Mouse (Mus musculus) mature B cell (primary cell): ENCODE results near the gene Erg.

ENCODE experiments used
- in situ Hi-C: fragments of 300-500 bp; cut with MboI; formaldehyde crosslinking; loops from 2 replicates; pipeline ENCODE4 v1.14.3; 2019

Erg gene

DNA sequence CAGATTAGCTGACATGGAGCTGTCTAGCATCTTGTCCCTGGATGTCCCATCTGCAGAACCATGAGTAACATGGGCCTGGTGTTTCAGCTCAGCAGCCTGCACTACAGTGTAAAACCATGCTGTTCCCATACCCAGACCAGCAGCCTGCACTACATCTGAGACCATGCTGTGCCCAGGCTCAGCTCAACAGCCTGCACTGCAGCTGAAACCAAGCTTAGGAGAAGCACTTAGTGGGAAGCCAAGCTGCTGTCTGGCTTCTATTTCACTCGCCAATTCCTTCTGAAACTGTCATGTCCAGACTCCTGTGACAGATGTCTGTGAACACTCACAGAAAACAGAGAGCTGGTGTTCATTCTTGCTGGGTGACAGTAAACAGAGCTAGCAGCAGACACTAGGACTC lies 195.6 kb downstream of the Erg start:
- in situ Hi-C loops = no loop called here

DNA sequence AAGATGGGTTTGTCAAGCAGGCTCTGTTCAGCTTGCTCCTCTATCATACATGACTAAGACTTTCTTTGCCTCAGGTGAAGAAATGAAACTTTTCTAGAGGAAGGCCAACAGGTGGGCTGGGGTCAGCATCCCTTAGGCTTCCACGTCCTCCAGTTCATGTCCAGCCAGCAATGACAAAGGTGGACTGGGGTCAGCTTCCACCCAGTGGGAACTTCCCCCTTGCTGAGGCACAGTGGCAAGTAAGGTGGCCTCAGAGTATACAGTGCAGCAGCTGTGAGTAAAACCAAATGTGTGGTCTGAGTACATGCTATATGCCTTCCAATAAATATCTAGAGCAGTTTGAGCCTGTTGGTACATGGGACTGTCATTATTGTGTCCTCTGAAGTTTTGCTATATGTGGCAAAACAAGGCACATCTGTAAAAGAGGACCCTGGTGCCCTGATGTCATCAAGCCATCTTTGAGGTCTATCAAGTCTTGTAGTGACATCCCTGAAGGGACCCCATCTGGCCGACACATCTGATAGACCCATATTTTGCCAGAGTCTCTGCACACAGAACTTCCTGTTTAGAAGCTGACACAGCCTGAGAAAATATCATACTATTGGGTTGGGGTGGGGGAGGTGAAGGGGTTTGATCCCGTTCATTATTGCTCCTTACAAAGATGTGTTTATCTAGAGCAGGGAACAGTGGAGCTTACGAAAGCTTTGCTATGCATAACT lies 197.4 kb downstream of the Erg start:
- in situ Hi-C loops = no loop called here

DNA sequence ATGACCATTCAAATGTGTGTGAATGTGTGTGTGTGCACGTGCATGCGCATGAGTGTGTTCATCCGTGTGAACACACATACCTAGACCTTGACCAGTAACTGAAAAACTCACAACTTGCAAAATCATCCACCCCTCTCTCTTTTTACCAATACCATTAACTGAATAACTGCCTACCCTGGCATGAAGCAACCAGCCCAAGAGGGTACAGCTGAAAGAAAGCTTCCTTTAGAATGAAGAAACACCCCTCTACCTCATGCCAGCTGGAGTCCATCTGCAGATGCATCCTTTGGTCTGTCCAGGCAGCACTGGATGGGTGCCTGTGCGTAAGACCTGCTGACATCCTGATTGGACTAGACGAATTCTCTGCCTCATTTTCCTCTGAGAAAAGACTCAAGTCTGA lies 198.1 kb downstream of the Erg start:
- in situ Hi-C loops = no loop called here

DNA sequence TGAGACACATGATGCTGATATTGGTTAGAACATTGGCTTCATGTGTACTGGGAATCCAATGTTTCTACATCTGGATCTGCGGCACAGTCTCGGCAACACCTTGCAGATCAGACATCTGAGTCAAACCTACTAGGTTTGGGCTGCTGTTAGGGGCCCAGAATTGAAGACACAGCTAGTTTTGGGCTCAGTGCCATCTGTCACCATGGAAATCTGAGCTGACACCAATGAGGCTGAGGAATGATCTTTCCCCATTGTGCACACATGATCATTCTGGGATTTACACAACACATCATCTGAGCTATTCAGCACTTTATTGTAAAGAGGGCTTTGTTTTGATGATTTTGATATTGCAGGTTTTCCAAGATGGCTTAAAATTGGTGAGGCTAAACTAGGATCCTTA lies 199.4 kb downstream of the Erg start:
- in situ Hi-C loops = no loop called here

DNA sequence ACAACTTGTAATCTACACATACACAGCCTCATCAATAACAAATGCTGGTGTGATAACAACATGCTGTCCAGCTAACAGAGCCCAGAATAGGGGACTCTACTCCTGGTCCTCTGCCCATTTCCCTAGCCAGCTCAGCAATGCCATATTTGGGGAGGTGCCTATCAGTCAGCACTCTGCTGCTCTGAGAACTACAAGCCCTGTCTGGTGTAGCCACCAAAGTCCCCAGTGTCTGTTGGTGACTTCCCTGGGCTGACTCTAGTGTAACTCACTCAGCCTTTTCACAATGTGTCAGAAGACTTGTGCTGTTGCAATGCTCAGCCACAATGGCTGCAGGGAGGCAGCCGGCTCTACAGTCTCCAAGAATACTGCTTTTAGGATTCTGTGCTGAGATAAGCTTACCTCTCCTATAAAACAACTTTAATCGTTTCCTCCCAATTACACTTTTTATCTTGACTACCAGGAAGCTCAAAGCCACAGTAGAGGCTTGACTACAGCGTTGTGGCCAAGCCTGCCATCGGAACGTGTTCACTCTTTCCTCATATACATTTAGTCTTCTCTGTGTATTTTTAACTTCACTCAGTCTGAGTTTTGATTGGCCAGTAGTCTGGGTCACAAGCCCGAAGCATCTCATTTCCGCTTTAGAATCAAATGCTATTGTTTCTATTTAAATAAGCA lies 201.0 kb downstream of the Erg start:
- in situ Hi-C loops = no loop called here

DNA sequence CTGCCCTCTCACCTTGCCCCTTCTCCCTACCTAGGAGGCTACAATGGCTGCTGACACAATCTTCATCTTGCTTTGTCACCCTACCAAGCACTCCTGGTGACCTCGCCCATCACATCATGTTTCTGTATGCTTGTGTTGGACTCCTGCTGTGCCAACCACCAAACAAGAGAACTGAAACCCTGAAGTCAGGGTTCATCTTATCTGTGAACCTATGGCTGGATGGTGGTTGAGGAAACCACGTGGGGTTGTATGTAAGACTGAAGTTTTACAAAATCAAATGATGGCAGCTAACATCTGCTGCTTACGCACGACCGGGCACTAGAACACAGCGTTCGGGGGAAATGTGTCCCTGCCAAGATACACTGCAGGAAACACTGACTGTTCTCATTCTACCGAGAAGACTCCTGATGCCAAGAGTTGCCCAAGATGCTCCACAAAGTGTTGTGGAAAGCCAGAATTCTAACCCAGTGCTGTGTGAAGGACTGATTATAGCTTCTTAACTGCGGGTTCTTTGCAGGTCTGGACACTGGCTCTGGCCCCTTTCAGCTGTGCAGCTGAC lies 201.7 kb downstream of the Erg start:
- in situ Hi-C loops = no loop called here

DNA sequence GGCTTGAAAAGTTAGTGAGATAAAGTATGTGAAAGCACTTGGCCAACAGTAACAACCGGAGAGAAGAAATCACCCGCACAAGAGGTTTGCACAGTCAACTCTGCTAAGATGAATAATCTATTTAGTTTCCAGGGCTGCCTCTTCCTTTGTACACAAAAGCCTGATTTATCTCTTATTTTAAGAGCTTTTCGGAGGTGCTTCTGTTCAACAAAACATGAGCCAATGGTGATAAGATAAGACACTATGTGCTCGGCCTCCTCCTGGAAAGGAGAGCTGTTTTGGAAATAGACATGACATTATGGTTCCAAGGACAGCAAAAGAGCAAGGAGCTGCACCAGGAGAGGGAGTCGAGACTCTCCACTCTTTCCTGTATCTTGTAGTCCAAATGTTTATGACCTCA lies 204.1 kb downstream of the Erg start:
- in situ Hi-C loops = no loop called here

DNA sequence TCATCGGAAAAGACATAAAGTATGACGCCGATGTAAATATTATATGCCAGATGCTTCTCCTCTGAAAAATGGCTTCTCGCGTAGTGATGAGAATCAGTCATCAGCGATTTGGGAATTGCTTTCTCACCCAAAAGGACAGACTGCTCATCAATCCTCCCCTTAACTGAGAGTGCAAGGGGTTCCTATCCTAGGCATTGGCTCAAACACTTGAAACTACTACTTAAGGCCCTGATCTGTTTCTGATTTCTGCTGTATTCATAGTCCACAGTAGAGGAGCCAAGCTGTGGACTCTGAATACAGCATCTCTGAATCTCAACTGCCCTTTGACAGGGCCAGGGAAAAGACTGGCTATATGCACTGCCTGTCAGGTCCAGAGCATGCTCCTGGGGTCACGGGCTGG lies 209.6 kb downstream of the Erg start:
- in situ Hi-C loops = no loop called here

DNA sequence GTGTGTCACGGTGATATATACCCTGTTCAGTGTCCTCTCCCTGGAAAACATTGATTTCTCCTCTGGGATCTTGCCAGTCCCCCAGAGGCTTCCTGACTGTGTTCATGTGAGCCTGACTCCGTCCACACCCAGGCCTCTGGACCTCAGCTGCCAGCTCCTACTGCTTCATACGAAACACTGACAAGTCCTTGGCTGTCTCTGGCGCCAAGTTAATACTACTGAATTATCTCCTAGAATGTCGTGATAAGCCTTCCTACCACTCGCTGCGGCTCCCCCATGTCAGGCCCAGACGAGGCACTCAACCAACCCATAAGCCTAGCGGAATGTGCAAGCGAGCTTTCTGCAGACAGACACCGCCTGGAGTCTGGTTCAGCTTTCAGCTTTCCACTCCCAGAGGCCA lies 210.0 kb downstream of the Erg start:
- in situ Hi-C loops = no loop called here

DNA sequence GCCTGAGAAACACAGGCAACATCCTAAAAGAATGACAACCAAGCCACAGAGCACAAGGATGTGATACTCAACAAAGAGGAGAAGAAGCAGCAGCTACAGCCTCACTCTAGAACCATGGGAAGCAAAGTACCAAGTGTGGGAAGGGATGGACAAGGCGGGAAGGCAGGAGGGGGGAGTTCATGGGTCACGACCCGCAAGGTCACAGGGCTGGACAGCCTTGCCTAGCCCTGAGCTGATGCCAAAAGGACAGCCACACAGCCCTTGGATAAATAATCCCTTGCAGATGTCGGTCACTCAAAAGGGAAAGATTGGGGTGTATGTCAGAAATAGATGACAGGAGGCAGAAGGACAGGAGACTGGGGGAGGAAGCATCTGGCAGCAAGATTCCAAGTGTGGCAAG lies 211.7 kb downstream of the Erg start:
- in situ Hi-C loops = no loop called here

DNA sequence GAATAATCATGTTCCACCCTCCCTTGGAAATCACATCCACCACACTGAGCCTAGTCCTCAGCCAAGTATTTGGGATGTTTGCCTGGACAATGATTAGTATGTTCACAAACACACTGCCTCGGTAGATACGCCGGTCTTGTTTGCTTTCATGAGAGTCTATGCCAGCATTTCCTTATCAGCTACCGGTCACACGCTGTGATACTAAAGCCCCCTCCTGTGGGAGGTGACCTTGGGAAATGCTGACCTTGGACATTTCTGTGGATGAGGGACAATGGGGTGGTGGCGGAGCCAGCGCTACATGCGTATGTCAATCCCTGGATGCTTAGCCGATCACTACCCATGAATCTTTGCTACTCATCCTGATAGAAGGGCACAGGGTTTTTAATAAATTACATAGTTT lies 213.4 kb downstream of the Erg start:
- in situ Hi-C loops = no loop called here

DNA sequence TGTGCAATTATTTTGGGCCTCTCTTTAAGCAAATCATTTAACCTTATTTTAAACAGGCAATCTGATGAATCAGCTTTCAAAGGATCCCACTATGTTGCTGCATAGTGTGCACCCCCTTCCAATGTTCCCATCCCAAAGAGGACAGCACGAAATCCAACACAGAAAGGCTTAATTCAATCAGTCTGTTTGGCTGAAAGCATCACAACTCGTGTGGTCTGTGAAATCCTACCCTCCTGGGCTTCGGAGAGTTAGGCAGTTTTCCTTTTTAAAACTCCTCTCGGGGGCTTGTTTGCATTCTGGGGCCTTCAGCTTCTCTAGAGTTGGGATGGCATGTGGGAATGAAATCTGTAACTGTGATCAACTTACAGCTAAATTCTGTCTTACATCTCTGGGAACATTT lies 214.7 kb downstream of the Erg start:
- in situ Hi-C loops = no loop called here

DNA sequence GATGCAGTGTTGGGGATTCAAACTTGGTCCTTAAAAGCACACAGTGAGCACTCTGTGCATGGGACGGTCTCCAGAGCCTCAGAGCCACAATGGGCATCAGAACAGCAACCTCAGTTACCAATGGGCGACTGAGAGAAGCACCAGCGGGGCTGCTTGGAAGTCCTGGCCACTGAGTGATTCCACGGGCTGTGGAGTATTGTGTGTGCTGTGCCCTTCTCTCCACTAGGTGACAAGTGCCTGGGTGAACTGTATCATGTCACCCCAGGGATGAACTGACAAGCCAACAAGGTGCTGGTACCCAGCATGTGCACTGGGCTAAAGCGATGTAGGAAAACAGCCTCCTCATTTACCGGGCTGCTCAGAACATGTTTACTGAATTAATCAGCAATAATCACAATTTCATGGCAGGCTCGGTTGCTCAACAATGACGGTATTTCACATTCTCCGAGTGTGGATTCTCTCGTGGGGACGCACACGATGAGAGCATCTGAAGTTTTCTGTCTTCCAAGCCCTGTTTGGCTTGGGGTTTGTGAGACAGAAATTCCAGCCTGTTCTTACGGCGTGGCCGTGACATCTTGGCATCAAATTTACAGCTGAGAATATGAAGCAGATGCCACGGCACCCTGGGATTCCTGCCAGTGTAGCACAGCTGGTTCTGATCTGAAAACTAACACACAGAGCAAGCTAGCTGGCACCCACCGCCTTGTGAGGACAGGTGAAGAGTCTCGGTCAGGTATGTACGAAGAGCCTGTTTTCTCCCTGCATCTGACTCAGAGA lies 219.2 kb downstream of the Erg start:
- in situ Hi-C loops = no loop called here

DNA sequence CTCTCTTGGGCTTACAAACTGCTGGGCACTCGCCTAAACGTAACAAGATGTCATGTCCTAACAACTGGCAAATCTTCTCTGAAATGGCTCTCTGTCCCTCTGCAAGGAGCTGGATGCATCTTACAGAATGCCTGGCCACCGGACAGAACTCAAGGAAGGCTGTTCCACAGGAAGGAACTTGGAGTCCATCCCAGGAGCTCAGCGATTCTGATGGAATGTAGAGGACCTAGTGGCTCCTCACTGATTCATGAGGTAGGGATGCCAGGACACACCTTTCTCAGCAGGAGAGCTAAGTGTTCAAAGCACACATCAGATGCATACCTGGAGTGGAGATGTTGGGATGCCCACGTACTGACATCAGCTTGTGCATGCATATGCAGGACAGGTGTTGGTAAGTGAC lies 221.2 kb downstream of the Erg start:
- in situ Hi-C loops = no loop called here

DNA sequence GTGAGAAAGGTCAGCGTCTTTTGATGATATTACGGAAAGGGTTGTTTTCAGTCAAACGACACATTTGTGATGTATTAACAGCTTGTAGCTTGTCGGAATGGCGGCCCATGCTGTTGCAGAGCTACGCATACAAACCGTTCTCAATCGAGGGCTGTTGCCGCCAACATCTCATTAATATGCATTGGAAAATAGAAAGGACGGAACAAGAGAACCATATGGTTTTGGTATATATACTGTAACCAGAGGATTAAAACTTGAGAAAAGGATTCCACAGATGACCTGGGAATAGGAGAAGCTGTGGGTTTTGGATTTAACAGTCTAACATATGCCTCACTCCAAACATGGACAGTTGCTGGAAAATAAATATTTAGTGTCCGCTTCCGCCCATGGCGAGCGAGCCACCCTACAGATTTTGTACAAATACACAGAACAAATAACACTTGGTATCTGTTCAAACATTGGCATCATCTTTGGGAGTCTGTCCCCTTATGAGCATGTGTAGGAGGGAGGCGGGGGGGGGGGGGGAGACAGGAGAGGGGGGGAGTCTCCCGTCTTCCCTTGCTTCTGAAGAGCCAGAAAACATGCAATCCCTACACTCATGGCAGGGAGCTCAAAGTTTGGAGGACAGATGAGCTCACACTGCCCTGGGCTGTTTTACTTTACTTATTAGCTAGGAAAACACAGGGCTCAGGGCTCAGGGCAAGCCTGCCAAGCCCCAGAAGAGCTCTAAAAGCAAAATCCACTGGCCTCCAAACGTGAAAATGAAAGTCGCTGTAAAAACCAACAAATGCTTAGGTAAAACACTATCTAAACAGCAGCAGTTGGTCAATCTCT lies 222.5 kb downstream of the Erg start:
- in situ Hi-C loops = no loop called here

DNA sequence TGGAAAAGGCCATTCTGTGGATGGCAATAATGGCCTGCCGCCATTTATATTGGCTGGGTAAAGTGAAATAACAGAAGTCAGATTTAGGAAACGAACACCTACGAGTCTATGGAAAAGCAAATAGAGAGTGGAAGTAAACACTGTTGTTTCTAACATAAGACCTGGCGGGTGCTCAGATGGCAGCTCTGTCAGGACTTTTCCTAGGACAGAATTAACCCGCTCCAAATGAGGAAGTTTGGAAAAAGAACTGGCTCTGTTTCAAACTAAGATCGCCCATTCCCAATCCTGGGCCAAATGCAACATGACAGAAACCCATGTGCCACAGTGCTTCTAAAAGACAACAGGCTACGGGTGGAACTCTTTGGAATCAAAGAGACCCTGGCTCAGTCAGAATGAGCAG lies 224.4 kb downstream of the Erg start:
- in situ Hi-C loops = no loop called here

DNA sequence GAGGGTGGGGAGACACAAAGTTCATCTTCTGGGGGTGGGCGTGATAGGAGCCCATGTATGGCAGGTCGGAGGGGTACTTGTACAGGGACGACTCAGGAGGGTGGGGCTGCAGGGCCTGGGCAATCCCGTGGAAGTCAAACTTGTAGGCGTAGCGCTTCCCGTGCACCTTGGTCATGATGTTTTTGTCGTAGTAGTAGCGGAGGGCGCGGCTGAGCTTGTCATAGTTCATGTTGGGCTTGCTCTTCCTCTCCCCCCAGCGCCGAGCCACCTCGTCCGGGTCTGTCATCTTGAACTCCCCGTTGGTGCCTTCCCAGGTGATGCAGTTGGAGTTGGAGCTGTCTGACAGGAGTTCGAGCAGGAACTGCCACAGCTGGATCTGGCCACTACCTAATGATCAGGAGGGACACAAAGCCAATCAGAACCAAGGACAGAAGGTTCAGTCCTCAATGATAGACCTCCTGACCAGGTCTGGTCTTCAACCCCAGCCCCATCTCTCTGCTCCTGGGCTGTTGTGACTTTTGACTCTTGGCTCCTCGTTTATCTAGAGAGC lies 225.4 kb downstream of the Erg start:
- in situ Hi-C loops = no loop called here

DNA sequence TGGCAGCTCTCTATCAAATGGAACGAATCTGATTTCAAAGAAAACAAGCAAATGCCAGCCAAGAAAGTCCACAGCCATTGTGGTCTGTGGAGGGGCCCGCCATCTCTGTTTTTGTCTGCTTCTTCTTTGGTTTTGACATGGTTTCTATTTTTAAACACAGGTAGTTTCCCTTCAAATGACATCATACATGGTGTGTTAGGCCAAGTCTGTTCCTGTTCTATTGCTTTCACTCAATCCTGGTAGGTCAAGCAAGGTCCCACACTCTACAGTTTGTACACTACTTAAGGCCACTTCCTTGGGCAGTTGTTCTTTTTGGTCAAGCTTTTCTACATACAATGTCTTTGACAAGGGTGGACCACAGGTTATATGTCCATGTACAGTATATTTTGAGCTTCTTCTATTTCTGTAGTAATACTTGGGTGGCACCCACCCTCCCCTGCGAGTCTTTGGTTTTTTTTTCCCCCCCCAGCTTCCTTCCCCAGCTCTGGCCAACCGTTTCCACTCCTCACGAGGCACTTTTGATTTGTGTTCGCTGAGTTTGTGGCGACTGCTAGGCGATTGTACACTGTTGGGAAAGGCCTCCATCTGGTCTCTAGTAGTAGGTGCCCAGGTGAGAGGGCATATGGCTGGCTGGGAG lies 226.1 kb downstream of the Erg start:
- in situ Hi-C loops = no loop called here

DNA sequence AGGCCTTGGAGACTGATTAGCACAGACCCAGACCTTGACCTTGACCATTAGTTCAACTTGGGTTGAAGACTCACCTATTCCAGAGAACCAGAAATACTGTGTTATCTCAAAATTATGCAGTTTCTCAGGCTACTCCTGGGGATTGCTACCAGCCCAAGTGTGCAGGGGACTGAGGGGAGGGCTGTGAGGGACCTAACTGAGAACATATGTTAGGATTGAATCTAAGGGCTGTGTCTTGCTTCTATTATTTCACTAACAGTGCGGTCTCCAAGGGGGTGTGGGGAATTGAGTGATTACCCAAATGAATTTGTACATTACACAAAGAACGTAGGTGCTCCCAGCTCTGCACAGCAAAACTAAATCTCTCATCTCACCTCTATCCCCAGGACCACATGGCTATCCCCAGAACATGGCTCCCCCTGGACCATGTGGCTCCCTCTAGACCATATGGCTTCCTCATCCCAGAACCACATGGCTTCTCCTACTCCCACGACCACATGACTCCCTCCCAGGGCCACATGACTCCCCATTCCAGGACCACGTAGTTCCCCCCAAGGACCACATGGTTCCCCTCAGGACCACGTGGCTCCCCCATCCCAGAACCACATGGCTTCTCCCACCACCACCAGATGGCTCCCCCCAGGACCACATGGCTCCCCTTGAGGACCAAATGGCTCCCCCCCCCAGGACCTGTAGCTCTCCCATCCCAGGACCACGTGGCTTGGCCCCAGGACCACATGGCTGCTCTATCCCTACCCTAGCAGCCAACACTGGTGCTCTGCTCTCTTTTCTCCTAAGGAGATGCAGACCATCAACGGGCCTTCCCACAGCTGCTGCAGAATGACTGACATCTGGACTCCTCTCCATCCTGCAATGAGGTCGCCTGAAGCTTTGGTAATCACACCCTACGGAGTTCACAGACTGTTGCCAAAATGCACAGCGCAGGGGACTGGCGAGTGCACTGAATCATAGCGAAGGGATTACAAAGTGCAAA lies 229.1 kb downstream of the Erg start:
- in situ Hi-C loops = no loop called here

DNA sequence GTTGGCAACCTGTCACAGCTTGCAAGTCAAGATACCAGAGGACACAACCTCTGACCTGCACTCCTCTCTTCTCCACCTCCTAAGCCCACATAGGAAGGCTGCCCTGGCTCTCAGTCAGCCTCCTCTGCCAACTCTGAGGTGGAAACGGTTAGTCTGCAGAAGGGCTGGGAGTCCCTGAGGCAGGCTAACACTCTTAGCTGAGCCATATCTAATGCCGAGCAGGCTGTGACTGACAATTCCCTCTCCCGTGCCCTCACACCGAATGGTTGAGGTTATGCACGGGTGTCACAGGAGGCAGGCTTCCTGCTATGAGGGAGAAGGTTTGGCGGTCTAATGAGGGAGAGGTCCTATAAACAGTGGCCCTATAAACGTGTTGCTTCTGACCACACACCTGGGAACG lies 232.6 kb downstream of the Erg start:
- in situ Hi-C loops = no loop called here
